Mouse (Mus musculus): ENCODE measurements at regions not wholly inside any gene's neighbourhood (a gene's known extent, or its start where the extent isn't known, plus 50 kb on each side); places are given as distances from the start of the nearest gene placed in this dataset.

- DNase-seq, result peak; percentile 74
Measured at GRCm38 (mm10) chr6:31112293-31113077, 153.6 kb upstream of the Klf14 start.

DNA sequence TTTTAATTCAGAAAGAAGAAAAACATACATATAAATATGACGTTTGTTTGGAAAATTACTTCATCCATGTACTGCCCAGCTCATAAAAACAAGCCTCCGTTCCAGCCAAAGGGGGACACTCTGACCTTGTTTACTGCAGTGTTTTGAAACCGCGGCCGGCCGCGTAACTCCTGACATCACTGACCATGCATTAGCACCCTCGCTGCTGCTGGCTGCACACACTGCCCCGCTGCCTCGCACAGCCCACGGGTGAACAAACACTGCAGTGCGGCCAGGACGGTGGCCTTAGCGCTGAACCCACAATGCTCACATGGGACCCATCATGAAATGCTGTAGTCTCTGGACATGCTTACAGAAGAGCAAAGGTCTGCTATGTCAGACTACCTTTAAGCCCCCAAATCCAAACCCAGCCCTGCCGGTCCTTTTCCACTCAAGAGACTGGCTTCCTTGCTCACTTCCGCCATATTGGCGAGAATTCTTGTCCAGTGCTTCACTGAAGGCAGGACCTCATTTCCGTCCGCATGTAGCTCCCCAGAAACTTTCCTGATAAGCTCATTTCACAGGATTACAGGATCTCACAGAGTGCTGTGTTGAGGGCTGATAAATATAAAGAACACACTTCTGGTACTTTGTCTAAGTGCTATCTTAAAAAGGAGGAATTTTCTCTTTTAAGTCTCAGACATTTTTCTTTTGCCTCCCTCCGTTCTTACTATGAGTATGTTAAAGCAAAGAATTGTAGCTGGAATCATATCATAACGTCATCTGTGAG is 154.9 kb upstream of the Klf14 start:
- peak; percentile 79 for DNase-seq

GRCm38 (mm10) chr6:31114336-31115335 is 155.8 kb upstream of the Klf14 start:
- DNase-seq, result peak; percentile 83

GRCm38 (mm10) chr6:31115566-31115965 is 156.7 kb upstream of the Klf14 start:
- no peak for DNase-seq

- no peak for DNase-seq
Measured at GRCm38 (mm10) chr6:31116365-31116764, 157.5 kb upstream of the Klf14 start.

DNA sequence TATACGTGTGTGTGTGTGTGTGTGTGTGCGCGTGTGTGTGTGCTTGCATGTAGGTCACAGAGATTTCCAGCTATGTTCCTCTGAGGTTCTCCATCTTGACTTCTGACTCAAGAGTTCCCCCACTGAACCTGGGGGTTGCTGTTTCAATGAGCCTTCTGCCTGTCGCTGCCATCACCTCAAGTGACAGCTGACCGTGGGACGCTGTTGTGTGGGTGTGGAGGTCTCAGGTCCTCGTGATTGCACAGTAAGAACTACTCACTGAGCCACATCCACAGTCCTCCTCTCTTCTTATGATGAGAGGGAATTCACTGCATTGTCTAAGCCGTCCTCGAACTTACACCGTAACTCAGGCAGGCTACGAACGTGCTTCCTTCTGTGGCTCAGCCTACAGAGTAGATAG is 158.8 kb upstream of the Klf14 start:
- DNase-seq, result no peak

- DNase-seq, result no peak
Measured at GRCm38 (mm10) chr6:31121008-31121407, 162.1 kb upstream of the Klf14 start.

DNA sequence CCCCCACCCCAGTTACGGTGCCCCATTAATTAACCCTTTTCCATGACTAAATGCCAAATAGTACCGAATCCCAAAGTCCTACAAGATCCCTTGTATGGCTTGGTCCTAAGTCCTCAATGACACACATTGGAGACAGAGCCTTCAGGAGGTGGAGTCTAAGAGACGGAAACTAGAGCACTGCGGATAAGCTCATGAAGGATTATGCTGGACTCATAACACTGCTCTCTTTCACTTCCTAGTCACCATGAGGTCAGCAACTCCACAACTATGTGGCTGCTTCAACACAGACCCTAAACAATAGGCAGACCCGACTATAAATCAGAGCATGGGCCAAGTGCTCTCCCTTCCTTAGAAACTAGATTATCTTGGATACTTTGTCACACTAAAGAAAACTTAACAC is 164.0 kb upstream of the Klf14 start:
- DNase-seq, result no peak

- DNase-seq, result no peak
Measured at GRCm38 (mm10) chr6:31123342-31123990, 164.6 kb upstream of the Klf14 start.

GRCm38 (mm10) chr6:31124076-31124475 is 165.2 kb upstream of the Klf14 start:
- no peak for DNase-seq

- DNase-seq, result no peak
Measured at GRCm38 (mm10) chr6:31124872-31125271, 166.0 kb upstream of the Klf14 start.

DNA sequence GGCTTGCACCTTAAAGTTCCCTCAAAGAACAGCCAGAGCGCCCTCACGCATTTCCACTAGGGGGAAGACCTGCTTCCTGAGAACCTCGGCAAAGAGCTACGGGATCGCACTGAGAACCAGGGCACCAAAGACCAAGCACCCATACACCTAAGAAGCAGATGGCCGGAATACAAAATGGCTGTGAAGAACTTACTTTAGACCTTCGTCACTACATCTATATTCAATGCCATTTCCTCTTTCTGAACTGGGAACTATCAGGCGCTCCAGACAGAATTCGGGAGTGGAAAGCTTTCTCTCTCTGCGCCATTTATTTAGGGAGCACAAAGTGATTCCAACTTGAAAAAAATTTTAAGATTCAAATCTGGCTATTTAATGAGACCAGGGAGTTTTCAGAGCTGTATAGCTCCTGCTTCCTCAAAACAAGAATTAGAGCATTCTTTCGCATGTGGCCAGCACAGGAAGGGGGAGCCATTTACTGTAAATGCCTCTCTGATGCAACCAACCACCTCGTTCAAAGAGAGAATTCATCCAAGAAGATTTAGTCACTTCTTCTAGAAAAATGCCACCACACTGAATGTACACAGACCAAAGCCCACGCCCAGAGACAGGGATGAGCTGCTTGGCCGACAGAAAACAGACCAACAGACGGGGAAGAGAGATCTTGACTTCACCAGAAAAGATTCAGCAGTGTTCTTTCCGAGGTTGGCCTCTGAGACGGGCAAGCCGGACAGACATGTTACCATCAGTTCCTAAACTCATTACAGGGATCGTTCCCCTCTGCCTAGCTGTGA is 166.6 kb upstream of the Klf14 start:
- peak; percentile 66 for DNase-seq

GRCm38 (mm10) chr6:31126131-31126871 is 167.4 kb upstream of the Klf14 start:
- peak; percentile 49 for DNase-seq

GRCm38 (mm10) chr6:31129170-31129569 is 170.3 kb upstream of the Klf14 start:
- no peak for DNase-seq

DNA sequence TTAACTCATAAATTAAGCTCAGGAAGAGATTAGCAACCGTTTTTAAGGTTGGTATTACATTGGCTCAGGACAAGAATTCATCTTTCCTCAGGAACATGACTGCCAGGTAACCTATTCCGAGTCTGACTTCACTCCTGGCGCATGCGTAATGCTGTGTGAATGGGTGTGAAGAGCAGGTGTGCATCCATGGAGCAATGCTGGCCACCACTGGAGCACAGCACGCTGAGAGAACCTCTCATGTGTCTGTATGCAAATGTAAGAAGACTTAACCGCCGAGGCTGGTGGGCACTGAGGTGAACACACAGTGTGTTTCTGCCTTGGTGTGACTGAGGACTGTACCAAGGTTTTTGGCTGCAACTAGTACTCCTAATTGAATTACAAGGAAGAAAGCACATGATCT is 171.1 kb upstream of the Klf14 start:
- DNase-seq, result no peak

- DNase-seq, result no peak
Measured at GRCm38 (mm10) chr6:31130522-31130921, 171.6 kb upstream of the Klf14 start.

- DNase-seq, result no peak
Measured at GRCm38 (mm10) chr6:31131716-31132115, 172.8 kb upstream of the Klf14 start.

DNA sequence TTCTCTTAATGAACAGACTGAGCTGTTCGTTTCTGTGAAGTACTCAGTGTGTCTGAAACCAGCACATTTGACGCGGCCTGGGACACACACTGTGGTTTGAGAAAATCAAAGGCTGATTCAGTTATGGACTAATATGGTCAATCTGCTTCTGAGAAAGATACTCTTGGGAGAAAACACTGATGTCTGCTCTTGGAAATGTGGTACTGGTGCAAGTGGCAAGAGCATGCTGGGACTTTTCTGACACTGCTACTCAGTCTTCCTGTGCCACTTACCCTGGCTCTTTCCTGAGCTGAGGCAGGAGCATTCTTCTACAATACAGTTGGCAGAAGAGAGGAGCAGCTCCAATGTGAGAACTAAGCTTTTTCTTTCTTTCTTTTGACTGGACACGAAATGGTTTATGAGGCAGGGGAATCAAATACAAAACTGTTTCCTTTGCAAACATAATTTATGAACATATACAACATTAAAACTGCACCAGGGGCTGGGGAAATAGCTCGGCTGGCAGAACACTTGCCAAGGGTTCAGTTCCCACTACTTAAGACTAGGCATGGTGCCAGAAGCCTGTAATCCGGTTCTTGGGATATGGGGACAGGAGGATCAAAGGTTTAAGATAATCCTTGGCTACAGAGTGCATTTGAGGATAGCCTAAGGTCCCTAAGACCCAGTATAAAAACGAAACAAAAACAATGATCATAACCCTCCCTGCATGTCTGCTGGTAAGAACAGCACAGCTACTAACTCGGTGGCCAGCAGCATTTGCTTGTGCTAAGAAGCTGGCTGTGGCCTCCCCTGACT is 173.7 kb upstream of the Klf14 start:
- no peak for DNase-seq

- no peak for DNase-seq
Measured at GRCm38 (mm10) chr6:31133896-31134735, 175.2 kb upstream of the Klf14 start.

All from lung, postnatal 36 days (tissue).